Mouse (Mus musculus): ENCODE data around the gene Dhrs9.
"Not testable (repeated sequence)": the region's sequence is repeated elsewhere in the genome, so short reads cannot be mapped to it uniquely, and the experiment has no call there.

The Dhrs9 gene

GRCm38 (mm10) chr2:69380281-69380680 lies at the start of gene Dhrs9:
Dhrs9 (plus strand) TSS chr2:69380445.
- no peak for DNase-seq

GRCm38 (mm10) chr2:69331523-69331922 lies 48.7 kb upstream of the Dhrs9 start:
- not testable (repeated sequence) for DNase-seq

- DNase-seq, result peak; percentile 76
Measured at GRCm38 (mm10) chr2:69341506-69341905, 38.7 kb upstream of the Dhrs9 start.

GRCm38 (mm10) chr2:69342496-69343221 lies 37.6 kb upstream of the Dhrs9 start, which contains the start of gene Abcb11:
Abcb11 (minus strand) TSS chr2:69342616.
- DNase-seq, result peak; percentile 33

- not testable (repeated sequence) for DNase-seq
Measured at GRCm38 (mm10) chr2:69355402-69355801, 24.8 kb upstream of the Dhrs9 start.

- no peak for DNase-seq
Measured at GRCm38 (mm10) chr2:69364831-69365230, 15.4 kb upstream of the Dhrs9 start.

GRCm38 (mm10) chr2:69365275-69365674 lies 15.0 kb upstream of the Dhrs9 start:
- no peak for DNase-seq

- DNase-seq, result no peak
Measured at GRCm38 (mm10) chr2:69376780-69377179, 3.5 kb upstream of the Dhrs9 start.

GRCm38 (mm10) chr2:69379801-69380200 lies 444 bp upstream of the Dhrs9 start:
- no peak for DNase-seq

GRCm38 (mm10) chr2:69381740-69382139 lies 1.5 kb downstream of the Dhrs9 start:
- no peak for DNase-seq

GRCm38 (mm10) chr2:69382838-69383237 lies 2.6 kb downstream of the Dhrs9 start:
- no peak for DNase-seq

GRCm38 (mm10) chr2:69386118-69386871 lies 6.0 kb downstream of the Dhrs9 start:
- DNase-seq, result no peak

- no peak for DNase-seq
Measured at GRCm38 (mm10) chr2:69393947-69394346, 13.7 kb downstream of the Dhrs9 start.

GRCm38 (mm10) chr2:69395597-69396248 lies 15.5 kb downstream of the Dhrs9 start:
- DNase-seq, result no peak

- DNase-seq, result peak; percentile 64
Measured at GRCm38 (mm10) chr2:69396760-69397435, 16.7 kb downstream of the Dhrs9 start.

GRCm38 (mm10) chr2:69400866-69401604 lies 20.8 kb downstream of the Dhrs9 start:
- peak; percentile 68 for DNase-seq

GRCm38 (mm10) chr2:69401891-69402290 lies 21.6 kb downstream of the Dhrs9 start:
- peak; percentile 49 for DNase-seq

GRCm38 (mm10) chr2:69402309-69402708 lies 22.1 kb downstream of the Dhrs9 start:
- peak; percentile 34 for DNase-seq

GRCm38 (mm10) chr2:69405692-69406091 lies 25.4 kb downstream of the Dhrs9 start:
- DNase-seq, result no peak

GRCm38 (mm10) chr2:69414539-69414938 lies 34.3 kb downstream of the Dhrs9 start:
- DNase-seq, result no peak

- peak; percentile 71 for DNase-seq
Measured at GRCm38 (mm10) chr2:69415070-69415469, 34.8 kb downstream of the Dhrs9 start.

GRCm38 (mm10) chr2:69418294-69418881 lies 38.1 kb downstream of the Dhrs9 start:
- peak; percentile 55 for DNase-seq

Measured in heart, adult 11 months (tissue).